Mouse (Mus musculus): ENCODE measurements around the gene Cblc. TPM values are rescaled to one million over a fixed set of nuclear protein-coding genes. Genes with fewer than 3 reads are reported as not detected.
"Not testable (repeated sequence)": the region's sequence is repeated elsewhere in the genome, so short reads cannot be mapped to it uniquely, and the experiment has no call there.

The Cblc gene
- polyA plus RNA-seq, 1 experiment = not detected

GRCm38 (mm10) chr7:19820347-19821048 lies 23.9 kb upstream of the Cblc start:
- no peak for DNase-seq (ENCODE audit: extremely low spot score in 1 of 2, low spot score in 1 of 2)

- no peak for DNase-seq (ENCODE audit: extremely low spot score in 1 of 2, low spot score in 1 of 2)
These were observed 22.3 kb upstream of the Cblc start for GRCm38 (mm10) chr7:19818875-19819274.

GRCm38 (mm10) chr7:19818440-19818839 lies 21.8 kb upstream of the Cblc start:
- no peak for DNase-seq (ENCODE audit: extremely low spot score in 1 of 2, low spot score in 1 of 2)

GRCm38 (mm10) chr7:19817382-19818105 lies 20.9 kb upstream of the Cblc start:
- peak in 1 of 2 experiments; percentile 35 for DNase-seq (ENCODE audit: extremely low spot score in 1 of 2, low spot score in 1 of 2)

- DNase-seq (ENCODE audit: extremely low spot score in 1 of 2, low spot score in 1 of 2) = peak in 1 of 2 experiments; percentile 47
These were observed 19.7 kb upstream of the Cblc start for GRCm38 (mm10) chr7:19816224-19816771.

- DNase-seq (ENCODE audit: extremely low spot score in 1 of 2, low spot score in 1 of 2) = no peak
These were observed 19.0 kb upstream of the Cblc start for GRCm38 (mm10) chr7:19815296-19816223.

- DNase-seq (ENCODE audit: extremely low spot score in 1 of 2, low spot score in 1 of 2) = no peak
These were observed 17.0 kb upstream of the Cblc start for GRCm38 (mm10) chr7:19813579-19814122.

GRCm38 (mm10) chr7:19813161-19813560 lies 16.6 kb upstream of the Cblc start:
- DNase-seq (ENCODE audit: extremely low spot score in 1 of 2, low spot score in 1 of 2) = no peak

- DNase-seq (ENCODE audit: extremely low spot score in 1 of 2, low spot score in 1 of 2) = peak in 1 of 2 experiments; percentile 24
These were observed 14.5 kb upstream of the Cblc start for GRCm38 (mm10) chr7:19811114-19811513.

- DNase-seq (ENCODE audit: extremely low spot score in 1 of 2, low spot score in 1 of 2) = peak in 1 of 2 experiments; percentile 25
These were observed 12.8 kb upstream of the Cblc start for GRCm38 (mm10) chr7:19809369-19809768.

- no peak for DNase-seq (ENCODE audit: extremely low spot score in 1 of 2, low spot score in 1 of 2)
These were observed 9.9 kb upstream of the Cblc start for GRCm38 (mm10) chr7:19806356-19806969.

GRCm38 (mm10) chr7:19802995-19803394 lies 6.4 kb upstream of the Cblc start:
- peak in 1 of 2 experiments; percentile 85 for DNase-seq (ENCODE audit: extremely low spot score in 1 of 2, low spot score in 1 of 2)

- DNase-seq (ENCODE audit: extremely low spot score in 1 of 2, low spot score in 1 of 2) = peak in 1 of 2 experiments; percentile 68
These were observed 4.2 kb upstream of the Cblc start for GRCm38 (mm10) chr7:19800764-19801163.

GRCm38 (mm10) chr7:19796254-19796653 lies 355 bp downstream of the Cblc start:
- no peak for DNase-seq (ENCODE audit: extremely low spot score in 1 of 2, low spot score in 1 of 2)

GRCm38 (mm10) chr7:19795236-19795635 lies 1.4 kb downstream of the Cblc start:
- DNase-seq (ENCODE audit: extremely low spot score in 1 of 2, low spot score in 1 of 2) = no peak

GRCm38 (mm10) chr7:19792701-19793630 lies 3.6 kb downstream of the Cblc start:
- no peak for DNase-seq (ENCODE audit: extremely low spot score in 1 of 2, low spot score in 1 of 2)

- DNase-seq (ENCODE audit: extremely low spot score in 1 of 2, low spot score in 1 of 2) = not testable (repeated sequence)
These were observed 5.1 kb downstream of the Cblc start for GRCm38 (mm10) chr7:19791504-19791903.

- peak; percentile 35 to 92 for DNase-seq (ENCODE audit: extremely low spot score in 1 of 2, low spot score in 1 of 2)
These were observed 6.7 kb downstream of the Cblc start for GRCm38 (mm10) chr7:19789904-19790347.

Data from frontal cortex, adult 2 months (tissue).